Mouse (Mus musculus): ENCODE data around the gene Pipox.
A peak's percentile ranks its signal among the peaks of the same experiment; 100 is the strongest.

Pipox gene

GRCm38 (mm10) chr11:77875847-77876759 is 17.8 kb downstream of the Pipox start:
- no peak for DNase-seq (ENCODE audit: low spot score)

- DNase-seq (ENCODE audit: low spot score) = no peak
Observed at GRCm38 (mm10) chr11:77875269-77875668, 18.6 kb downstream of the Pipox start.

GRCm38 (mm10) chr11:77874685-77875231 is 19.1 kb downstream of the Pipox start:
- DNase-seq (ENCODE audit: low spot score) = no peak

DNA sequence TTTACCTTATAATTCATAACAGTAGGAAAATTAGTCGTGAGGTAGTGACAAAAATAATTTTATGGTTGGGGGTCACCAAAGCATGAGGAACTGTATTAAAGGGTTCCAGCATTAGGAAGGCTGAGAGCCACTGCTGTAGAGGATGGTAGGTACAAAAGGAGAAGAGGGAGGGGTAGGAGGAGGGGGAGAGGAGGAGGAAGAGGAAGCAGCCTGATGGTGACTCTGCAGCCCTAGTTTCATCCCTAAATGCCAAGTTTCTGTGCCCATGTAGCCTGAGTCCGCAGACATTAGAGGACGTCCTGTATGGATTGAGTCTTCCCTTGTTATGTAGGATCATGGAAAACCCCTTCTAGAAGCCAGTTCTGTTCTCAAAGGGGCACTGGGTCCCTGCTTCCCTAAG is 20.8 kb downstream of the Pipox start:
- DNase-seq (ENCODE audit: low spot score) = no peak

DNA sequence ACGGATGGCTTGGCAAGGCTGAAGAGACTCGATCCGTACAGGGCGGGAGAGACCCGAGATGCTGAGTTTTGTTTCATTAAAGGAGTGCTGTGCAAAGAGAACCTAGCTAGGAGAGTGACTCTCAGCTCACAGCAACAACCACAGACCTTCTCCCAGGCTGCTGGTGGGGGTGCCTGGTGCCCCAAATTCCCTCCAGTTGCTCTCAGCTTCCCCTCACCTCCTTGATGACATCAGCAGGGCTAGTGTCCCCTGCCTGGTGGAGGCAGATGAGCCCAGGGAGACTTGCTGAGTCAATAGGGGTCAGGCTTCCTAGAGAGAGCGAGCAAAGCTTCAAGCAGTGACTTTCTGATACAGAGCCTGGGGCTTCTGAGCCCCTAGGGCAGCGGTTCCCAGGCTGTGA is 21.2 kb downstream of the Pipox start:
- no peak for DNase-seq (ENCODE audit: low spot score)

DNA sequence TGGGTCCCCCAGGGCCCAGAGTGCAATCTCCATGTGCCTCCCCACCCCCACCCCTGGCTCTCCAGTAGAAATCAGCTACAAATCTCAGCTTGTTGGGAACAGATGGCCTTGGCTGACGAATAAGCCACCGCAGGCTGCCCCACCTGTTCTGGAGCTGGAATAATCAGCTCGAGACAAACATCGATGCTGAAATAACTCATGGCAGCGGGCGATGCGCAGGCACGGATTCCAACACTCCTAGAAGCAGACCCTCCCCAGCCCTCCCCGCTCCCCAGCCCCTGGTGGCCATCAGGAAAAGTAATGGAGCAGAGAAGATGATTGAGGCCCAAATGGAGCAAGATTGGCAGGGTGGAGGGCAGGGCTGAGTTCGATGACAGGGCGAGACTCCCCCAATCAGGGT is 21.7 kb downstream of the Pipox start:
- DNase-seq (ENCODE audit: low spot score) = no peak

DNA sequence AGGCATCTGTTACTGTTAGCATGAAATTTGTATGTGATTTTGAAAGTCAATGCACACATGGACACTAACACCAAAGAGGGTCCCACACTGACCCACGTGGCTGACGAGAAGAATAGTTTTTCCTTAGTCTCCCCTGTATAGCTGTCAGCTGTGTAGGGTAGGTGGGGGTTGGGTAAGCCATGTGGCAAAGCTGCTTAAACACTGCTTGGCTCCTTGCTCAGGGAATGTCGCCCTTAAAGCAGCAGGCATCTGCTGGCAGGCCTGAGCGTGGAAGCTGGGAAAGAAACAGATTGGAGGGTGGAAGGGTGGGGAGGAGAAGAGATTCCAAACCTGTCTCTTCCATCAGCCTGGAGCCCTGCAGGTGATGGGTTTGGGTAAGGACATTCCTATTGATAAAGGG is 22.5 kb downstream of the Pipox start:
- DNase-seq (ENCODE audit: low spot score) = no peak

- no peak for DNase-seq (ENCODE audit: low spot score)
Observed at GRCm38 (mm10) chr11:77867419-77868083, 26.3 kb downstream of the Pipox start.

DNA sequence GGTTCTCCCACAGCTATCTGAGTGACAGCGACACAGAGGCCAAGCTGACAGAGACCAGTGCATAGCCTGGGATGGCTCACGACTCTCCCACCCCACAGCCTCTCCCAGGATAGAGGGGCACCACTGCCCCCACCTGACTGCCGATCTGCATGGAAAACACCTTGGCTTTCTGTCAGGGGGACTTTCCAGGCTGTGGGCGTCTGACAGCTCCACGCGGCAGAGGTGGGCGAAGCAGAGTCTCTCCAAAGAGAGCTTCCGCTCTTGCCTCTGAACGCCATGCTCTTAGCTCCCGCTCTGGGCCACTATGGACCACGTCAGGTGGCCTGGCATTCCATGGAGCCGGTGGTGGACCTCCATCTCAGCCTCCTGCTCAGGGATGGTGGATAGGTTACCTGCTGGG is 29.1 kb downstream of the Pipox start:
- DNase-seq (ENCODE audit: low spot score) = no peak

- no peak for DNase-seq (ENCODE audit: low spot score)
Observed at GRCm38 (mm10) chr11:77862887-77863286, 31.0 kb downstream of the Pipox start.

DNA sequence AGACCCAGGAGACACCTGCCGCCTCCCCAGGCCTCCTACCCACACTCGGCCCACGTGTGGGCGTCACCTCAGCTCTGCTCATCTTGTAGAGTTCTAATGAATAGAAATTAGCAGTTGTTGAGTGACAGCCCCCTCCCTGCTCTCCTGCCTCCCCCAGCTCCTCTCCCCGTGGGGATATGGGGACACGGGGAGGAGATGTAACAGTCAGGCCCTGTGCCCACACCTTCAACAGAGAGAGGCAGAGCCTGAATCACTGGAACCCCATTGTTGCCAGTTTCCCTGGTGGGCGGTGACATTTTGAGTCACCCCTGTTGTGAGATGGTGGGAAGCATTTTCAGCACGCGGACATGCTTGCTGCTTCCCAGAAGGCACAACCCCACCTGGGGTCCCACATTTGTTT is 32.9 kb downstream of the Pipox start:
- no peak for DNase-seq (ENCODE audit: low spot score)

- no peak for DNase-seq (ENCODE audit: low spot score)
Observed at GRCm38 (mm10) chr11:77858589-77858988, 35.3 kb downstream of the Pipox start.

DNA sequence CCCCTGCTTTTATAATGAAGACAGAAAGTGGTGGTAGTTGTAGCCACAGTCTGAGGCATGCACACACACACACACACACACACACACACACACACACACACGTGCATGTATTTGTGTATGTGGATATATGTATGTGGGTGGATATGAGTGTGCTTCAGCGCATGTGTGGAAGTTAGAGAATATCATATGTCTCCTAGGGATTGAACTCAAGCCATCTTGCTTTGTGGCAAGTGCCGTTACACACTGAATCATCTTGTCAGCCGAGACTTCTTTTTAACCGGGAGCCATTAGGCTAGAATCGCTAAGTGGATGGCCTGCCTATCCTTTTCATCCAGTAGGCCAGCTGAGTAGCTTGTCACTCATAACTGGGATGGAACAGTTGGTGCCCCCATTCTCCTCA is 36.8 kb downstream of the Pipox start:
- no peak for DNase-seq (ENCODE audit: low spot score)

GRCm38 (mm10) chr11:77855396-77855795 is 38.5 kb downstream of the Pipox start:
- DNase-seq (ENCODE audit: low spot score) = no peak

GRCm38 (mm10) chr11:77854641-77855040 is 39.3 kb downstream of the Pipox start:
- DNase-seq (ENCODE audit: low spot score) = no peak

DNA sequence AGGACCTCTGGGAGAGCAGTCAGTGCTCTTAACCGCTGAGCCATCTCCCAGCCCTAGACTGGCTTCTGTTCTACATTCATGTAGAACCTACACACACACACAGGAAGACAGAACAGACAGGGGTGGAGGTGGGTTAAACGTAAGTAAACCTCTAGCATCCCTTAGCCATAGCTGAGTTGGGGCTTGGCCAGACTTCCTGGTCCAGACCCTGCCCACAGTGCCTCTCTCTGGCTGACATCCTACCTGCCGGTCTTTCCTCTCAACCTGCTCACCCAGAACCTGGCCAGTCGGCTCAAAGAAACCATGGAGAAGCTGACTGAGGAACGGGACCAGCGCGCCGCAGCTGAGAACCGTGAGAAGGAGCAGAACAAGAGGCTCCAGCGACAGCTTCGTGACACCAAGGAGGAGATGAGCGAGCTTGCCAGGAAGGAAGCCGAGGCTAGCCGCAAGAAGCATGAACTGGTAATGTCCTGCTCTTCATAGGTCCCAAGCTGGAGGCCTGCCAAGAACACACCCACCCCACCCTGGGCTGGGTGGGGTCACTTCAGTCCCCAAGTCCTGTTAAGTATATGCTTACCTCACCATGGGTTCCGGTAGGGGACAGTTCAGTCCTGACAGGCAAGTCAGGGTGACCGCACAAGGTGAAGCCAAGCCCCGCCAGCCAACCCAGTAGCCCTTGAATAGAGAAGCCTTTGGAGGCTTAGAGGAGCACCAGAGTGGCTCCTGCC is 40.8 kb downstream of the Pipox start:
- no peak for DNase-seq (ENCODE audit: low spot score)

DNA sequence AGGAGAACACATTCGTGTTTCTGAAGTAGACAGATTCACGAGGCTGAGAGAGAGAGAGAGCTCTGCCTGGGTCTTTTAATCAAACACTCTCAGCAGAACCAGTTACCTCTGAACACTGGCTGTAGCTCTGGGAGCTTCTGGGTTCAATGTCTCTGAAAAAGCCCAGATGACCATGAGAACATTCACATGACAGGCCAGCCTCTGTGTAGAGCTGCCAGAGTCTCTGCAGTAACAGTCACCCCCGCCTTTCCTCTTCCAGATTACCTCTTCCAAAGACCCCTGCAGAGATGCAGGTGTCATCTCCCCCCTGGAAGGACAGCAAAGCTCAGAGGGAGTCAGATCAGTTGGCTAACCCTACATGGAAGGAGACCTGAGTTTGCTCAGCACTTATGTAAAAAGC is 41.7 kb downstream of the Pipox start:
- DNase-seq (ENCODE audit: low spot score) = no peak

DNA sequence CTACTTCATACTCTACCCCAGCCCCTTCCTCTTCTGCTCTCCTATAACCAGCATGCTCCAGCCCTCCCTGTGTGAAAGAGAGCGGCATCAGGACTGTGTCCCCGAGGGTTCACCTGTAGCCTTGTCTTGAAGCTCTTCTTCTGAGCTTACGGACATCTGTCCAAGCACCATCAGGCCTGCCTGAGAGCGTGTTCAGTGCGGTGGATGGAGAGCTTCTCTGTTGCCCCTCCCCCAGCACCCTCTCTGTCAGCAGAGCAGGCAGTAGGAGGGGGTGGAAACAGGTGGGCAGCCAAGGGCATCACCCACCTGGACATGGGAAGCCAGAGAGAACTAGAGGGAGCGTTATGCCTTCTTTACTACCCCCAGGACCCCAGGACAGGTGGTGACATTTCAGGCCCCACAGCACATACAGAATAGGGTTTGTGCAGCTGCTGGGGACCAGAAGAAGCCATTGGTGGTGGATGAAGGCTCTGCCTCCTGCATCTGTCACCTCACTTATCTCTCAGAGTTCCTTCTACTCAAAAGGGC is 42.3 kb downstream of the Pipox start:
- DNase-seq (ENCODE audit: low spot score) = no peak

GRCm38 (mm10) chr11:77850401-77851244 is 43.3 kb downstream of the Pipox start:
- no peak for DNase-seq (ENCODE audit: low spot score)

- DNase-seq (ENCODE audit: low spot score) = no peak
Observed at GRCm38 (mm10) chr11:77849151-77849550, 44.7 kb downstream of the Pipox start.

- DNase-seq (ENCODE audit: low spot score) = peak; percentile 58
Observed at GRCm38 (mm10) chr11:77848131-77848530, 45.8 kb downstream of the Pipox start.
